Mouse (Mus musculus) left cerebral cortex, postnatal 14 days (tissue): ENCODE measurements around the gene Gm10642. TPM values are rescaled to one million over a fixed set of nuclear protein-coding genes. Genes with fewer than 3 reads are reported as not detected.

ENCODE experiments used
- DNase-seq, 2 experiments: peaks; one replicate each; pipeline ENCODE4 v3.0.0; 2021 to 2022; ENCODE audit warnings: low spot score in 2 of 2, mixed read lengths in 1 of 2
- intact Hi-C: fragments of 180-260 bp; cut with DNase I; formaldehyde crosslinking; loops from one replicate; pipeline ENCODE4 v1.15.1; 2025
- total RNA-seq, 2 experiments: library from RNA; stranded (reverse); gene quantifications; 2 replicates each; pipeline ENCODE4 v1.2.3; 2021

Gm10642 gene
- total RNA-seq, 2 experiments from 2014 or later = 1.7 to 1.9 TPM

GRCm38 (mm10) chr9:70671278-70671677, 15.2 kb downstream of the Gm10642 start:
- DNase-seq = no peak
- intact Hi-C loops = loop anchor here (5.0 kb wide), 1 partner anchor 261 kb away; no protein-coding TSS in a partner anchor

- intact Hi-C loops = loop anchor here (5.0 kb wide), 1 partner anchor 260 kb away; no protein-coding TSS in a partner anchor
- no peak for DNase-seq
These were observed 15.9 kb downstream of the Gm10642 start for GRCm38 (mm10) chr9:70671772-70672579.

DNA sequence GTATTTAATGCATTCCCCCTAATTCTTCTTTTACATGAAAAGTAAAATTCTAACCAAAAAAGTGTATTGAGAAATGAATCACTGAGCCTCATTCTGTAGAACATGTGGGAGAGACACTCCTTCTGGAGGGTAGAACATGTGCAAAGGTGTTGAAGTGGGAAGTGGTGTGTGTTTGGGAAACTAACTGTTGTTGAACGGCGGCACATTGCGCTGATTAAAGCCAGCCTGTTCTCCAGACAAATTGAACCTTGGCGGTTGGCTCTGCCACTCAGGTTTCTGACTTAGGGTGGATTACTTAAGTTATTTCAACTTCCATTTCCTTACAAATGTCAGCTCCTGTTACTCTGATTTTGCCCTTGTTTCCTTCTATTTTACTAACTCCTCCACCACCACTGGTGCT, 17.6 kb downstream of the Gm10642 start:
- intact Hi-C loops = loop anchor here (5.0 kb wide), 1 partner anchor 259 kb away; no protein-coding TSS in a partner anchor
- DNase-seq = no peak

DNA sequence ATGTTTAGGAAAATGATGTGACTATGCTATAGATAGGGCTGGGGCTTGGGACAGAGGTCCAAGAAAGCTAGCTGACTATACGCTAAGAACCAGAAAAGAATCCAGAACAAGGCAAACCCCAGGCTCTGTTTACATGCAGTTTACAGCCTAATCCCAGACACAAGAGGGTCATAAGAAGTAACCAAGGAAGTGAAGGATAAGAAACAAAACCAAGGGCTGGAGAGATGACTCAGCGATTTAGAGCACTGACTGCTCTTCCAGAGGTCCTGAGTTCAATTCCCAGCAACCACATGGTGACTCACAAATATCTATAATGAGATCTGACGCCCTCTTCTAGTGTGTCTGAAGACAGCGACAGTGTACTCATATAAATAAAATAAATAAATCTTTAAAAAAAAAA, 19.1 kb downstream of the Gm10642 start:
- intact Hi-C loops = loop anchor here (5.0 kb wide), 1 partner anchor 402 kb away; no protein-coding TSS in a partner anchor
- no peak for DNase-seq

DNA sequence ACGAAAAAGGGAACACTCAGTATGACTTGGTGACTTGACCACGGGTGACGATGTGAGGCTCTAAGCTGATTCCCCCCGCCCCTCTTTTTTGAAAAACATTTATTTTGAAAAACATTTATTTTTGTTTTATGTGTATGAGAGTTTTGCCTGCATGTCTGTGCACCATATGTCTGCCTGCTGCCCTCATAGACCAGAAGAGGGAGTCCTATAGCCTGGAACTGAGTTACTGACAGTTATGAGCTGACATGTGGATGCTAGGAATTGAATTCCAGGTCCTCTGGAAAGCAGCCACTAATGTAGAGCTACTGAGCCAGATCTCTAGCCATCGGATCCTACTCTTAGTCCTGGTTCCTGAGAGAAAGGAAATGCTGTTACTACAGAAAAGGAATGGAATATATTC, 19.9 kb downstream of the Gm10642 start:
- DNase-seq = no peak
- intact Hi-C loops = loop anchor here (5.0 kb wide), 1 partner anchor 401 kb away; no protein-coding TSS in a partner anchor

DNA sequence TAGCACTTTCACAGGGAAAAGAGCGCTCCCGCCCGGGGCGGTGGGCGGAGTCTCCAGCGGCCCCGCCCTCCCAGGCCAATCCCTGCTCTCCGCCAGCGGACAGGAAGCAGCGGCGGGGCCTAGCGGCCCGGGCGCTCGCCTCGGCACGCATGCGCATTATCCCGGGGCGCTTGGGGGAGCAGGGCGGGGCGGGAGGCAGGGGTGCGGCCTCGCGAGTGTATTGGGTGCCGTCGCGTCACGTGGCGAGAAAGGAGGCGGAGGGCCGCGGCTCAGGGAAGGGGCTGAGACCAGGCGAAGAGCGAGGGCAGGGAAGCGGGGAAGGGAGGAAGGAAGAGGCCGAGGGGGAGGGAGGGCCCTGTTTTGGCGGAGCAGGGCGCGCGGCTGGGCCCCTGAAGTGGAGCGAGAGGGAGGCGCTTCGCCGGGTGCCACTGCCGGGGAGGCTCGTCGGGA, 22.7 kb downstream of the Gm10642 start, which contains the start of gene Adam10:
Gene Adam10 (plus strand): TSS at position 316 of the 450 bp plus-strand sequence.
- peak; percentile 97 to 98 for DNase-seq
- intact Hi-C loops = loop anchor here (5.0 kb wide), 1 partner anchor 399 kb away; no protein-coding TSS in a partner anchor

- intact Hi-C loops = loop anchor here (5.0 kb wide), 1 partner anchor 398 kb away; no protein-coding TSS in a partner anchor
- peak; percentile 14 to 33 for DNase-seq
These were observed 23.4 kb downstream of the Gm10642 start for GRCm38 (mm10) chr9:70679132-70680091.

GRCm38 (mm10) chr9:70682202-70682601, 26.2 kb downstream of the Gm10642 start:
- intact Hi-C loops = no loop called here

GRCm38 (mm10) chr9:70688301-70688968, 32.4 kb downstream of the Gm10642 start:
- no peak for DNase-seq
- intact Hi-C loops = no loop called here

More at GRCm38 (mm10) chr9:70682202-70682601, 26.2 kb downstream of the Gm10642 start:
- DNase-seq = no peak

DNA sequence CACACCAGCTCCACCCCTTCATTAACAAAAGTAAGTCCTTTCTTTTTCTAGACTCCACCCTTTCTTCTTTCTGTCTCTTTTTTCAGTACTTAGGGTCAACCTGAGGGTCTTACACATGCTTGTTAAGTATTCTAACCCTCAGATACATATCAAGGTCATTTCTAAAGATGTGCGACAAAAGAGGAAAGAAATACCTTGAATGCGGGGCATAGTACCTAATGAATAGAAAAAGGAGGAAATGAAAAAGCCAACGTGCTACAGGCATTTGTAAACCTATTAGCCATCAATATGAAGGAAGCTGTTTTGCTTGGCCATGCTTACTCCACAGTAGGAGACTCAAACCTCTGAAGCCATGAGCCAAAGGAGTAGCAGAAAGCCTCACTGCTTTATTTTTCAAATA, 33.9 kb downstream of the Gm10642 start:
- intact Hi-C loops = no loop called here

GRCm38 (mm10) chr9:70690579-70690978, 34.5 kb downstream of the Gm10642 start:
- intact Hi-C loops = no loop called here
- no peak for DNase-seq

More for the DNA sequence above, 33.9 kb downstream of the Gm10642 start:
- no peak for DNase-seq

- intact Hi-C loops = no loop called here
- no peak for DNase-seq
These were observed 36.0 kb downstream of the Gm10642 start for GRCm38 (mm10) chr9:70691772-70692693.

DNA sequence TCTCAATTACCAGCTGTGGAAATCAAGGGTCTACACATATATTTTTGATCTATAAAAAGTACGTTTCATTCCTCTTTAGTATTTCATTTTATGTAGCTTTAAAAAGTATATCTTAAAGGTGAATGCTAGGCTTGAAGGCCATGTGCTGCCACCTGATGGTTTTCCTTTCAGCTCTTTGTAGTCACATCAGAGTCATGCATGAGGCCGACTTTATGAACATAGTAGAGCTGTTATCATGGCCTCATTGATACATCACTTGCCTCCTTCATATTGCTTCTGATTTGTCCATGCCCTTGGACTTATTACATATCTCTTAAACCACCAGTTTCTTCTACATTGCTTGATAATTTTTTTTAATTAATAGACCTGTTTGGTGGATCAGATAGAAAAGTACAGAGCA, 39.7 kb downstream of the Gm10642 start:
- DNase-seq = no peak
- intact Hi-C loops = no loop called here

DNA sequence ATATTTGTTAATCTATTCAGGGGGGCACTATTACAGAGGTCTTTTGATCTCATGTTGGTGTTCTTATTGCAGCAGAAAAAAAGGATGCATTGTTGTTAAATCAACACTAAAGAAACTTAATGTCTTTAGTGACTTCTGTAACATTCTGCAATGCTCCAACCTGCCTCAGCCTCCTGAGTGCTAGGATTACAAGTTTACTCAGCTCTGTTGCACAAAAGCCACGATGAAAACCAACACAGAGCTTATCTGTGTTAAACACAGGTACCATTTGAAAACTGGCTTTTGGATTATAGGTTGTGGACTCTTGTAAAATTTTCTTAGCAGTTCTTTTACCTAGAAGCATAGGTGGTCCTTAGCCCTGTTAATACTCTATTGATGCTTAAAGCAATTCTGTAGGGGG, 42.0 kb downstream of the Gm10642 start:
- intact Hi-C loops = no loop called here
- no peak for DNase-seq

- no peak for DNase-seq
- intact Hi-C loops = no loop called here
These were observed 47.6 kb downstream of the Gm10642 start for GRCm38 (mm10) chr9:70703597-70704203.

DNA sequence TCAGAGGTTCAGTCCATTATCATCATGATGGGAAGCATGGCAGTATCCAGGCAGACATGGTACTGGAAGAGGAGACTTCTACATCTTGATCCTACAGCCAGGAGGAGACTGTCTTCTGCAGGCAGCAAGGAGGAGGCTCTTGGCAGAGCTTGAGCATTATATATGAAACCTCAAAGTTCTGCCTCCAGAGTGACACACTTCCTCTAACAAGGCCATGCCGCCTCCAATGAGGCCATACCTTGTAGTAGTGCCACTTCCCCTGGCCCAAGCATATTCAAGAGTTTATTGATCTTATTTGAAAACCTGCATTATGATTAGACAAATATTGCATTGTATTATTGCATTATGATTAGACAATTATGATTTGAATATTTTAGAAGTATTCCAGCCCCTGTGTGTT, 50.4 kb downstream of the Gm10642 start:
- intact Hi-C loops = no loop called here

More for the DNA sequence above, 50.4 kb downstream of the Gm10642 start:
- no peak for DNase-seq
